Mouse (Mus musculus) bone marrow, adult 2 months (tissue): ENCODE measurements at regions not wholly inside any gene's neighbourhood (a gene's known extent, or its start where the extent isn't known, plus 50 kb on each side); places are given as distances from the start of the nearest gene placed in this dataset.
A peak's percentile ranks its signal among the peaks of the same experiment; 100 is the strongest.

Experiments used
- H3K27ac ChIP-seq: fragments of 200-500 bp; 2 replicates; pipeline ENCODE4 v1.5.1; 2012; ENCODE audit warnings: low read depth, mild to moderate bottlenecking, control low read depth, inconsistent platforms, low read length; ENCODE audit not compliant: control insufficient read depth, poor library complexity, insufficient read depth
- H3K4me1 ChIP-seq: fragments of 200-500 bp; 2 replicates; pipeline ENCODE4 v1.6.1; 2011; ENCODE audit warnings: low read length; ENCODE audit not compliant: control insufficient read depth, insufficient read depth
- H3K4me3 ChIP-seq: fragments of 200-500 bp; replicated peaks from 2 replicates; pipeline ENCODE3; 2011; ENCODE audit warnings: mild to moderate bottlenecking, low read depth, low read length, control low read depth; ENCODE audit not compliant: control insufficient read depth
- CTCF ChIP-seq: fragments of 200-500 bp; IDR thresholded peaks from 2 replicates; pipeline ENCODE4 v1.5.1; 2011; ENCODE audit warnings: low read length, control low read depth; ENCODE audit not compliant: control insufficient read depth, insufficient read depth
- POLR2A ChIP-seq: fragments of 200-500 bp; IDR thresholded peaks from 2 replicates; pipeline ENCODE4 v1.6.1; 2011; ENCODE audit warnings: low read depth, mild to moderate bottlenecking, control low read depth, low read length, borderline replicate concordance; ENCODE audit not compliant: control insufficient read depth
- WGBS: fragments of 180-500 bp; shearing (Covaris S2); methylation state at CpG from one replicate; pipeline ENCODE4 v1.1.7; 2018; 5-methylcytosine and 5-hydroxymethylcytosine counted together

DNA sequence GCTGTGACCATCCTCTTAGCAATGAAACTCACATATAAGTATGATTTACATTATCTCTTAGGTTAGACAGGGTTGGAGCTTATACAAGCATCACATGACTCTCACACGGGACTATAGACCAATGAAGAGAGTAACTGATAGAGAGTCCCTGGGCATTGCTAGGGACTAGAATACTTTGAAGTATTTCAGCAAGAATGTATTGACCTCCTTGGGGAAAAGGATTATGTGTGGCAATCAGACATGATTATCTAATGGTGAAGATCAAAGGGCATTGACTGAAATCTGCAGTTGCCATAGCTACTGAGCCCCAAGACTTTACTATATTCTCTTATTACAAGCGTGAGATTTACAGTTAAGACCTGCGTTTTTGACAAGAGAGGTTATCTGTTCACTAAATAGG lies 183.4 kb upstream of the Tas2r134 start:
- WGBS, result 75% methylated on average over 3 of the region's 3 CpGs
- Histone ChIP-seq H3K4me3 (no peak overlapping the region), H3K27ac (no peak overlapping the region), H3K4me1 (no peaks in the 10 kb centered on the region)
- TF ChIP-seq CTCF, result no peak
- TF ChIP-seq POLR2A, result no peak

DNA sequence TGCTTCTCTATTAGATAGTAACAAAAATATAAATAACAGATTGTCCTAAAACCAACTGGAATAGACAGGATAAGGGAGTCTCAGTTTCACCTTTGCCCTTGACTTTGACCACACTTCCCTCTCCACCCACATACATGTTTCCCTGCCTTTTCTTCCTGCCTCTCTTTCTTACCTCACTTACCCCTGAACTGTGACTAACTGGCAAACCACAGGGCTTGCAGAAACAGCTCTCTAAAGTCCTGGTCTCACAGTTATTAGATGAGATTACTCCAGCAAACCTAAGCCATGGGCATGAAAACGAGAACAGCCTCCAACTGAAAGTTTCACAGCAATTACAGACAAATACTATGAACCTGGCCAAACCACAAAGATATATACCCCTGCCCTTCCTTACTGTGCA lies 188.3 kb upstream of the Tas2r134 start:
- WGBS, result 3% methylated on average over 1 of the region's 1 CpGs
- no peaks in the 10 kb centered on the region for H3K4me1 ChIP-seq
- H3K4me3 ChIP-seq, result no peak overlapping the region
- TF ChIP-seq POLR2A, result no peak
- no peak for TF ChIP-seq CTCF
- no peak overlapping the region for H3K27ac ChIP-seq

DNA sequence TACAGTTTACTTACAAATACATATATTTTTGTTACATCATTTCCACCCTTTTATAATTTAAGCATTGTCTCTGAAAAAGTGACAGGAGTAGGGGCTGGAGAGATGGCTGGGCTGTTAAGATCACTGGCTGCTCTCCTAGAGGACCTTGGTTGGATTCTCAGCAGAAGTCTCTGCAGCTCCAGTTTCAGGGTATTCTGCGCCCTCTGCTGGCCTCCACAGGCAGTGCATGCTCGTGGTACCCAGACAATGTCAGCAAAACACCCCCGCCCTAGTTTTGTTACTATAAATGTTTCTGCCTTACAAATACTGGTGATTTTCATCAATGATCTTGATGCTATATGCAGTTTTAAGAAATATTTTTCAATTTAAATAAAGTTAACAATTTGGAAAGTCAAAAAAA lies 190.7 kb upstream of the Tas2r134 start:
- 43% methylated on average over 3 of the region's 3 CpGs for WGBS
- no peak for TF ChIP-seq POLR2A
- TF ChIP-seq CTCF, result peak; percentile 80
- H3K4me3 ChIP-seq, result no peak overlapping the region

DNA sequence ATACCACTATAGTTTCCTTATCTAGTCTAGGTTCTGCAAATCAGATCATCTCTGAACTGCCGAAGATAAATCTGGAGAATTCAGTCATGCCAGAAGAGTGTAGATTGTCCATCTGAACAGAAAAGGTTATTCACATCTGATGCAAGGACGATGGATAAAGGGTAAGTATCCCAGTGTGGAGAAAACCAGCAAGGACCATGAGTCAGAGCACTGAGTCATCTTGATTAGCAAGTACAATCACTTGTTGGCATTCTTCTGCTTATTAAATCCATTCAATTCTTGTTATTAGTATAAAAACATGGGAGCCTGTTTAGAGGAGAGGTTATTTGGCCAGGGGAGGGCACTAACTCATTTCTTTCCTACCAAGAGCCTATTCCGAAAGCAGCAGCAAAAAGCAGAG lies 195.7 kb upstream of the Tas2r134 start:
- no peak for TF ChIP-seq CTCF
- TF ChIP-seq POLR2A, result no peak
- Histone ChIP-seq H3K4me1 (no peaks in the 10 kb centered on the region), H3K27ac (no peak overlapping the region), H3K4me3 (no peak overlapping the region)
- 80% methylated on average over 3 of the region's 3 CpGs for WGBS

More for the DNA sequence above, 190.7 kb upstream of the Tas2r134 start:
- Histone ChIP-seq H3K27ac (no peak overlapping the region), H3K4me1 (no peaks in the 10 kb centered on the region)

DNA sequence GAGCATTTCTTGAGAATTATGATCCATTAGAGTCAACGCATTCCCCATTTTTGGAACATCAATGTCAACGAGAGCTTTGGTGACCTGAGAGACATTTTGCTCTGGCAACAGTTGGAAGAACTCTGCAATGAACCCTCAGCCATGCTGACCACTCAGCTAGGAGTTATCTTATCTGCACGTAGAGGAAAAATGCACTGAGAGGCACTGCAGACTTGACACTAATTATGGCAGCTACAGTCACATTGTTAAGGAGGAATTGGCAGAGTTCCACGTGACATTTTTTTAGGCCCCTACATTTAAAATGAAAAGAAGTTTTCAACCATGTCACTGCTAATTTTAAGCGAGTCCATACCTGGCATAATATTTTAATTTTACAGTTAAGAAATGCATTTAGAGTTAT lies 197.6 kb upstream of the Tas2r134 start:
- TF ChIP-seq CTCF (no peak), POLR2A (no peak)
- 79% methylated on average over 5 of the region's 5 CpGs for WGBS
- Histone ChIP-seq H3K4me3 (no peak overlapping the region), H3K27ac (no peak overlapping the region), H3K4me1 (no peaks in the 10 kb centered on the region)

DNA sequence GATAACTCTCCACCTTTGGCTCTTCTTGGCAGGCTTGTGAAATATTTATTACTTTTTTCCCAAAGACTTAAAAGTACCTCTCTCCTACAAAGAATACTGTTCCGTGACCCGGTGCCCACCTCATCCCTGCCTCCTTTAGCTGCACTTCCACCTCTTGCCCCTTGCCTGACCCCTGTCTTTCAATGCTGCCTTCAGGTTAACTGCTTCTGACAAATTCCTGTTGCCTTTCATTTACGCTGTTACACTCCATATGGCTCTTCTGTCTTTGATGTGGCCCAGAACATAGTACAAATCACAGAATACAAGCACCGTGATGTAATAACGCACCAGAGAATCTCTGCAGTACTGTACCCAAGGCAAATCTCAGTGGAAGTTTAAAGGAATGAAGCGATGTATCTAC lies 204.9 kb upstream of the Tas2r134 start:
- no peak for TF ChIP-seq POLR2A
- TF ChIP-seq CTCF, result no peak
- Histone ChIP-seq H3K4me1 (no peaks in the 10 kb centered on the region), H3K4me3 (no peak overlapping the region), H3K27ac (no peak overlapping the region)
- 83% methylated on average over 6 of the region's 6 CpGs for WGBS

DNA sequence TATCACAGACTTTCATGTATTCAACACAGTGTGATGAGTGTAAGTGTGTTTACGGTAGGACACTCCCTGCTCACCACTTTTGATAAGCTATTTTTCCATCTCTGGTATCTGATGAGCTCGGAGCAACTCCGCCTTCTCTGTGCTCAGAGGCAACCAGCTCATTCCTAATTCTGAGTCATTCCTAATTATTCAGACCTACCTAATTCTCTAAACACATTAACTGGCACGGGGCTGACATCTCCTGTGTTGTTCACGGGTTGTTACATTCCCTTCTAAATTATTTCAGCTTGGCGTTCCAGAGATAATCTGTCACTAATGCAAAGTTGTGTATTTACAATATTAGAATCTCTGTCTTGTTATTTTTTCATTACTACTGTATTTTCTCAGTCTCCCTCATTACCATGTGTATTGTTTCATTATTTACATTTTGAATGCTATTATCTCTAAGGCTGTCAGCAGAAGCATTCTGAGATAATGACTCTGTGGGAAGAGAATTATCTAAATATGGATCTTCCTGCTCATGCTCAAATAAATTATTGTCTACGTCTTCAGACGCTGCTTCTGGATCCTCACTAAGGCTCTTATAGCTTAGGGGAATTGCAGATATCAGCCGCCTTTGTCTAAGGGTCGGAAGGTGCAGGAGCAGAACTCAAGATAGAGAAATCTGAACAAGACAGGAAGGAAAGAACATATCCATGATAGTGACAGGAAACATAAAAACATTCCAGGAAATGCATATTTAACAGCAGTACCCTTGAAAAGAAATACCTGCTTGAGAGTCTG lies 209.2 kb upstream of the Tas2r134 start:
- Histone ChIP-seq H3K27ac (no peak overlapping the region), H3K4me3 (no peak overlapping the region), H3K4me1 (no peaks in the 10 kb centered on the region)
- TF ChIP-seq CTCF (no peak), POLR2A (no peak)
- 78% methylated on average over 10 of the region's 10 CpGs for WGBS

DNA sequence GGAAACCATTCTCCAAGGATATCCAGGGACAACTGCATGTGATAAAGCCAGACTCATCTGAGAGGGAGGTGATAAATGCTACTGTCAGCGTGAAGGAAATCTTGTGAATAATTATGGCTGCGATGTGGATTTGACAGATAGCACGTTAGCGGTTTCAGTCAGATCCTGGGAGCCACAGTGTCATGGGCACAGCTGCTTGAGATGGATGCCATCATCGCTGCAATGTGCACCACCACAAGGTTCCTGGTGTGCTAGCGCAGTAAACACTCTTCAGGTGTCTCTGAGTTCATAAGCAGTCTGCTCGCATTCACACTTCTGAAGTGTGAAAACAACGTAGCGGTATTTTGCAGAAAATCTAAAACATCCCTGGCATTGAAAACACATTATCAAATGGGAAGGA lies 238.9 kb upstream of the Tas2r134 start:
- TF ChIP-seq POLR2A (no peak), CTCF (no peak)
- Histone ChIP-seq H3K4me1 (no peaks in the 10 kb centered on the region), H3K27ac (no peak overlapping the region), H3K4me3 (no peak overlapping the region)
- WGBS, result 85% methylated on average over 9 of the region's 9 CpGs

DNA sequence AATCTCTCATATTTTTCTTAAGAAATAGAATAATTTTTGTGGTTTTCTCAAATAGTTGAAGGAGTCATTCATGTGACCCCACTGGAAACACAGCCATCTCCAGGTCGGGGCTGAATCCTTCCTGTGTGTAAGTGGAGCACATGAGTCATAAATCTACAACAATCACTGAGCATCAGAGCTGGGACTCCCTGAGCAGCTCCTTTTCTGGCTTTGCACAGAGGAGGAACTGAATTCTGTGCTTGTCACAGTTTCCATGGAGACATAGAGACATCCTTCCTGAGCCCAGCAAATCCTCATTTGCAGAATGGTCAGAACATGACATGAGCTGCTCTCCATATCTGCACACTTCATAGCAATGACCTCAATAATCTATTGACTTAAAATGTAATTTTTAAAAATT lies 238.2 kb upstream of the Rnd3 start:
- Histone ChIP-seq H3K4me3 (no peak overlapping the region), H3K27ac (no peak overlapping the region), H3K4me1 (no peaks in the 10 kb centered on the region)
- no peak for TF ChIP-seq POLR2A
- TF ChIP-seq CTCF, result no peak
- WGBS, result 11% methylated on average over 1 of the region's 1 CpGs
